ENCODE assay signal across 32 mouse cellular contexts in the genomic region with DNA sequence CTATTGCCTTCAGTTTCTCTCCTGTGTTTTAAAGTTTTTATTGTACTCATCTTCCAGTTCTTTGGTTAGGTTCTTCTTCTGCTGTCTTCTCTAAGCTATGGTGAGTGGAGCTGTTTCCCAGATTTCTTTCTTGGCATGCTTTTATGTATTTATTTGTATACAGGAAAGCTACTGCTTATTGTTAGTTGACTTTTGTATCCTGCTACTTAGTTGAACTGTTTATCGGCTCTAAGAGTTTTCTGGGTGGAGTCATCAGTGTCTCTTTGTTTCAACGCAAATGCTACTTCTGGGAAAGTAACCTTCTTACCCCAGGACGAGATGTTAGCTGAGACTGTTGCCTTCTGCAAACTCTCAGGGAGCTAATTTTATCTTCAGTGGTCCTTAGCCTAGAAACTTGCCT. TPM values are rescaled to one million over a fixed set of nuclear protein-coding genes. Genes with fewer than 3 reads are reported as not detected.
"Had no signal": no experiment of that assay in that cellular context is flagged by ENCODE, and none has a peak within 500 bp of the region (broad histone marks: within the 10 kb centered on the region; RNA-seq: fewer than 3 reads in every experiment).

No protein-coding gene starts in this region.

- H3K27ac ChIP-seq: heart, embryonic 10.5 days; hindbrain, embryonic 12.5 days; hindbrain, embryonic 14.5 days; intestine, embryonic 15.5 days; kidney, embryonic 15.5 days; kidney, postnatal 0 days; layer of hippocampus, adult 2 months; left cerebral cortex, adult 2 months; limb, embryonic 10.5 days; limb, embryonic 12.5 days; liver, embryonic 13.5 days had no signal

- H3K9ac ChIP-seq: forebrain, postnatal 0 days; heart, embryonic 12.5 days; hindbrain, embryonic 12.5 days; hindbrain, embryonic 14.5 days; intestine, embryonic 15.5 days; kidney, embryonic 15.5 days; limb, embryonic 12.5 days; liver, embryonic 13.5 days had no signal

- H3K9me3 ChIP-seq: heart, embryonic 10.5 days; heart, embryonic 12.5 days; hindbrain, embryonic 12.5 days; intestine, embryonic 15.5 days; kidney, embryonic 15.5 days; limb, embryonic 10.5 days; limb, embryonic 12.5 days; liver, embryonic 13.5 days had no signal

- ATAC-seq: forebrain, postnatal 0 days; hindbrain, embryonic 16.5 days; inflammation-experienced regulatory T-cells, adult 6 months; intestine, embryonic 15.5 days; intestine, postnatal 0 days had no signal

- H3K4me3 ChIP-seq: heart, embryonic 10.5 days; heart, embryonic 12.5 days; hindbrain, embryonic 12.5 days; intestine, embryonic 15.5 days; kidney, embryonic 15.5 days; layer of hippocampus, adult 2 months; left cerebral cortex, adult 2 months; limb, embryonic 10.5 days; limb, embryonic 12.5 days; liver, embryonic 13.5 days had no signal

- H3K4me2 ChIP-seq: heart, embryonic 12.5 days; hindbrain, embryonic 12.5 days; hindbrain, embryonic 14.5 days; intestine, embryonic 15.5 days; kidney, embryonic 15.5 days; limb, embryonic 12.5 days; liver, embryonic 11.5 days; liver, embryonic 13.5 days had no signal

- H3K36me3 ChIP-seq: heart, embryonic 12.5 days; intestine, embryonic 15.5 days; kidney, embryonic 15.5 days; limb, embryonic 10.5 days; liver, embryonic 13.5 days had no signal

- DNase-seq: forebrain, postnatal 0 days; gastrocnemius, postnatal 10 days; gastrocnemius, postnatal 25 days; heart, adult 11 months; heart, postnatal 36 days; kidney, adult 18-20 months; kidney, adult 8-10 months; kidney, postnatal 25 days; kidney, postnatal 4 days; liver; liver, embryonic 13.5 days had no signal

- H3K27me3 ChIP-seq: heart, embryonic 12.5 days; hindbrain, embryonic 12.5 days; intestine, embryonic 15.5 days; kidney, embryonic 15.5 days; limb, embryonic 12.5 days; liver, embryonic 13.5 days had no signal

- H3K4me1 ChIP-seq: hindbrain, embryonic 12.5 days; limb, embryonic 12.5 days had no signal

RNA-seq across cellular contexts. Expression of a gene that starts 8.2 kb away (rescaled TPM):
- total RNA-seq: heart, adult 8-10 months; heart, postnatal 36 days; hematopoietic stem cell, adult 5-6 weeks had no signal
- polyA plus RNA-seq: heart, embryonic 10.5 days; heart, embryonic 12.5 days; heart, embryonic 14.5 days; heart, embryonic 16.5 days; inflammation-experienced regulatory T-cells, adult 6 months; limb, embryonic 10.5 days; liver, embryonic 11.5 days; liver, embryonic 13.5 days had no signal

RNA-seq across cellular contexts. Expression of a gene that starts 45.4 kb away (rescaled TPM):
- total RNA-seq: forebrain, postnatal 0 days; gastrocnemius, adult 18-20 months; gastrocnemius, postnatal 10 days; heart, adult 8-10 months; heart, postnatal 36 days; layer of hippocampus, postnatal 10 days had no signal
- polyA plus RNA-seq: heart, embryonic 10.5 days; heart, embryonic 12.5 days; hindbrain, embryonic 14.5 days; inflammation-experienced regulatory T-cells, adult 6 months; intestine, embryonic 15.5 days; kidney, embryonic 15.5 days; limb, embryonic 10.5 days; limb, embryonic 12.5 days; liver, embryonic 11.5 days; liver, embryonic 13.5 days had no signal
